Mouse (Mus musculus) lung, postnatal 10 days (tissue): ENCODE results near the gene 4930524B15Rik.
"Not testable (repeated sequence)": the region's sequence is repeated elsewhere in the genome, so short reads cannot be mapped to it uniquely, and the experiment has no call there.

Experiments
- DNase-seq: peaks from one replicate; pipeline ENCODE4 v3.0.0; 2021

4930524B15Rik gene

DNA sequence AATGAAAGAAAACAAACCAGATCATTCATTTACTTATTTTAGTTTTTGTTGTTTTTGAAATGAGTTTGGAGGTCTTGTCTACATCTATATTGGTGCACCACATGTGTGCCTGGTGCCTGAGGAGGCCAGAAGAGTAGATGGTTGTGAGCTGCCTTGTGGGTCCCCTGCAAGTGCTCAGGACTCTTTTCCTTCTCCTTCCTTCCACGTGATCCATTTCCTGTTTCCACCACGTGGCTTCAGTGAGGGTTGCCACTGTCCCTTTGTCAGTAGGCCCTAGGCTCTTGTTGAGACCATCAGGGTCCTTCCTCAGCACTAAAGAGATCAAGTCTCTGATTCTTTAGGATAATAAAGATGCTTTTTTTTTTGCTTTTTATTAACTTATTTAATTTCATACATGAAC lies 19.4 kb downstream of the 4930524B15Rik start:
- DNase-seq = no peak

DNA sequence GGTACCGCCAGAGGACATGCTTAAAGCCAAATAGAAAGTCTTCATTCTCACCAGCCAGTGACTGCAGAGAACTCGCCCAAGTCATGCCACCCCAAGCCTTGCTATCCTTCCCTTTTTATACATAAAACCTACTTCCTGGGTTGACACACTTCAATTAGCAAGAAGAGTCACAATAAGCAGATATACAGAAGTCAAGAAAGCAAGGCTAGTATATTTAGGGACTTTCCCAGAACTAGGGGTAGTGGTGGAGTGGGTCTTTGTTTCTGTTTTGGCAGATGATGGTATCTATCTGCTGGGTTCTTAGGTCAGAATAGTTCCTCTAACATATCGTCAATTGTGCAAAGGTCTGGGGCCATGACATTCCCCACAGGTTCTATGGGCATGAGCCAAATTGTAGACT lies 27.1 kb downstream of the 4930524B15Rik start:
- DNase-seq = no peak

DNA sequence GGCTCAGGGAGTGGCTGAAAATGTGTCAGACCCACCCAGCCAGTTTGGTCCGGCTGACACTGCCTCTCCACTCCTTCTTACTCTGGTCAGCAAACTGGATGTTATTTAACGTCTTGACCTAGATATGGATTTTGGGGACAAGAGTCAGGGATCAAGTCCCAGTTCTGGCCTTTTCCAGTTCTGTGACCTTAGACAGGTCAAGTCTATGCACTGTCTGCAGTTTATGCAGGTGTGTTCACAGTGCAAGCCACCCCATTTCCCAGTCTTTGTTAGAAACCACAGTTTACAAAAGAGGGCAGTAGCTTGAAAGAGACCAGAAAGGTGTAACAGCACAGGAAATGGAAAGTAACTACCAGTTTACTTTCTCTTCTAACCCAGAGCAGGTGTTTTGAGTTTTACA lies 34.3 kb downstream of the 4930524B15Rik start:
- no peak for DNase-seq

DNA sequence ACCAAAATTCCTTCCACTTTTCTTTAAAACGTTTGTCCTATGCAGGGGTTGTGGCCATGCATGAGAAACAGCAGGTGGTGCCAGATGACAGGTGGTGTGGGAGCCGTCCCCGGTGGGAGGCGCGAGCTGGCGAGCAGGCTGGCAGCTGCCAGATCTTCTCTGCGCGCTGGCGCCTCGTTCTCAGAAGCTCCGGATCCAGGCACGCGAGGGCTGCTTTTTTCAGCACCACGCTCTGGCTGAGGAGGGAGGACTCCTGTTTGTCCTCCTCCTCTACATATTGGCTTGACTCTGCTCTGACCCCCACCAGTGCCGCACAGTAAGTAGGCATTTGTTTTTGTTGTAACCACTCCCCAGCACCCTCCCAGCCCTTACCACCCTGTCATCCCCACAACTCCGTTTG lies 34.9 kb downstream of the 4930524B15Rik start, which contains the start of gene Nsg2:
TSS of gene Nsg2 (plus strand) at position 183 of the 400 bp plus-strand sequence.
- peak; percentile 73 for DNase-seq

DNA sequence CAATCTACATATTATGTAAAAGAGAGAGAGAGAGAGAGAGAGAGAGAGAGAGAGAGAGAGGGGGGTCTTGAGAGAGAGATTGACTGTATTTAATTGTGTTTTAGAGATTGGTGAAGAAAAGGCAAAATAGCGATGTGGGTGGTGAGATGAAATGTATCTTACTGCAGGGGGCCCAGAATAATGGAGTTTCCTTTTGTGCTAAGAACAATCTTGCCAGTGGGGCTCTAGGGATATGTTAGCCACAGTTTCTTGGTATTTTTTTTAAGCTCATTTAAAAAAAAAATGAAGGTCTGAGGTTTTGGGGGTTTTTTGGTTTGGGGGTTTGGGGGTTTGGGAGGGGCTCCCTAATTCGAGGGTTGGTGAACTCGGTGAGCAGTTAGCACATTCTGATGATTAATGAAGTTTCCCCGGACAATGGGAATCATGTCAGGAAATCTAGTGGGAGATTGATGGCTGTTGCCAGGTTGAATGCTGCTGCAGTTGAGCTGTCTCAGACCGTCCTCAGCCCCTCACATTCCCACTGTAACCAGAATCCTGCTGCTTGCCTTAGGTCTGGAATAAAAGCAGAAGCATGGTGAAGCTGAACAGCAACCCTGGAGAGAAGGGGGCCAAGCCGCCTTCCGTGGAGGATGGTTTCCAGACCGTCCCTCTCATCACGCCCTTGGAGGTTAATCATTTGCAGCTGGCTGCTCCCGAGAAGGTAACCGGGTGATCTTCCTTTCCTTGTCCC lies 36.0 kb downstream of the 4930524B15Rik start:
- no peak for DNase-seq

DNA sequence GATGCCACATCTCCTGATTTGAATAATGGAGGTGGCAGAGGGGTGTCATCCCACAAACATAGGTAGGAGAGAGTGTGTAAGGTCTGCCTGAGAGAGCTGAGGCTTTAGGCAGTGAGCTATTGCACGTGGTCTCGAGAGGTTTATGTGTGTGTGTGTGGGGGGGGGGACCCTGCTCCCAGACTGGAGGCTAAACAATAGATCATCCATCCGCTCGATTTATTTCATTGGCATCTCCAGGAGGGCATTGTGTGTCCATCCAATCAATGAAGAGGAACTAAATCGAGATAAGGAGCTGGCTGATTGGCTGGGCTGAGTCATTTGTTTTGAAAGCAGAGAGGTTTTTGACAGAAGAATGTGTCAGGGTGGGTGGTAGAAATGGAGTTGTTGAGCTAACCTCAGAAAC lies 37.3 kb downstream of the 4930524B15Rik start:
- DNase-seq = no peak

DNA sequence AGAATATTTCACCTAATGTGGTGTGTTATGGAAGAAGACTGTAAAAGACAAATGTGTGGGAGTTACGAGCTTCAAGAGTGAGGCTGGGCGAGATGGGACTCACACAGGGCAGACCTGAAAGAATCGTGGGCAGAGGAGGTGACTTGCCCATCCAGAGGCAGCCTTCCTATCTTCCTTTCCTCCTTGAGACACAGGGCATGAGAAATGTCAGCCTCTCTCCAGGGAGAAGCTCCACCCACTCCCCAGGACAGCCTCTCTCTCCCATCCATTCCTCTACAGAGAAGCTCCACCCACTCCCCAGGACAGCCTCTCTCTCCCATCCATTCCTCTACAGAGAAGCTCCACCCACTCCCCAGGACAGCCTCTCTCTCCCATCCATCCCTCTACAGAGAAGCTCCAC lies 42.7 kb downstream of the 4930524B15Rik start:
- not testable (repeated sequence) for DNase-seq

DNA sequence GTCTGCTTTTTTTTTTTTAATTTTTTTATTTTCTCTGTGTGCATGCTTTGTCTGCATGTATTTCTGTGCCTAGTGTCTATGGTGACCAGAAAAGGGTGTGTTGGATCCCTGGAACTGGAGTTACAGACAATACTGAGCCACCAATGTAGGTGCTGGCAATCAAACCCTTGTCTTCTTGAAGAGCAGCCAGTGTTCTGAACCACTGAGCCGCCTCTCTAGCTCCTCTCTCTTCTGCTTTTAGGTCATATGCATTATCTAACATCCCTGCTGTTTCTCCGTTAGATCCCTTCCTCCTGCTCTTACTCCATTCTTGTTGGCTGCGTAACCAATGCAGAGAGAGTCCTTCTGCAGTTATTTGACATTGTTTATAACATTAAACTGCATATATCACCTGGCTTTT lies 43.5 kb downstream of the 4930524B15Rik start:
- DNase-seq = no peak

DNA sequence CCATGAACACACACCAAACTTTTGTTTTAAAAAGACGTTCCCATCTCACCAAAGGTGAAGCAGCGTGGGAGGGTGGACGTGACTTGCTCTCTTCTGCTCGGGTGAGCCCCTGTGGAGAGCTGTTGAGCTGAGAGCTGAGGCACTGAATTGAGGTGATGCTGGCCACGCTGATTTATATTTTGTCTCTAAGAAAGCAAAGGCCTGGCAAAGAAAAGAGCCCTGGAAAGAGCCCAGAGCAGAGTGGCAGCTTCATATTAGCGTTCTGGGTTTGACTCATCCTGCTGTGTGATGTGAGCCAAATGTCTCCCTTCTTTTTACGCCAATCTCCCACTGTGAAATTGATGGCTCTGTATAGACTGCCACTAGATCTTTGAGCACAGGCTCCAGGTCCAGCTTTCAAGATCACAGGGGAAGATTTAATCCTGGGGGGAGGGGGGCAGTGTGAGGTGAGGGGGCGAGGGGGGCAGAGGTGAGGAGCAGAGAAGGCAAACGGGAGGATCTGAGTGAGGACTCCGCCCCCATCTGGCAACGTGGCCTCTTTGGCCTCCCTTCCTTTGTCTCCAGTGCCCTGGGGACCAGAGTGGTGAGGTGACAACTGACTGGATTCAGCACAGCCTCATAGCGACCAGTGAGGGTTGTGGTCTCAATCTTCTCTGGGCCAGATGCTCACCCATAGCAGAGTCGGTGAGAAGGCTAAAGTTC lies 44.7 kb downstream of the 4930524B15Rik start:
- DNase-seq = peak; percentile 24

DNA sequence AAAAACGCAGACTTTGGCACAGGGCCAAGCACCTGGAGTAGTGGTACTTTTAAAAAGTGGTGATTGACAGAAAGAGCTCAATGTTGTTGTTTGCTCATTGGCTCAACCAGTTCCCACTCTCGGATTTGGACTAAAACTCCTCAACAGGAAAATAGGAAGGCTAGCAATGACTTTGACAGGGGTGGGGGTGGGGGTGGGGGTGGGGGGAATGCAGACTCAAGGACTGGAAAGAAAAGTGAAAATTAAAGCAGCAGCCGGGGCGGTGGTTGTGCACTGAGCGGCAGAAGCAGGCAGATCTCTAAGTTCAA lies 45.2 kb downstream of the 4930524B15Rik start:
- no peak for DNase-seq

DNA sequence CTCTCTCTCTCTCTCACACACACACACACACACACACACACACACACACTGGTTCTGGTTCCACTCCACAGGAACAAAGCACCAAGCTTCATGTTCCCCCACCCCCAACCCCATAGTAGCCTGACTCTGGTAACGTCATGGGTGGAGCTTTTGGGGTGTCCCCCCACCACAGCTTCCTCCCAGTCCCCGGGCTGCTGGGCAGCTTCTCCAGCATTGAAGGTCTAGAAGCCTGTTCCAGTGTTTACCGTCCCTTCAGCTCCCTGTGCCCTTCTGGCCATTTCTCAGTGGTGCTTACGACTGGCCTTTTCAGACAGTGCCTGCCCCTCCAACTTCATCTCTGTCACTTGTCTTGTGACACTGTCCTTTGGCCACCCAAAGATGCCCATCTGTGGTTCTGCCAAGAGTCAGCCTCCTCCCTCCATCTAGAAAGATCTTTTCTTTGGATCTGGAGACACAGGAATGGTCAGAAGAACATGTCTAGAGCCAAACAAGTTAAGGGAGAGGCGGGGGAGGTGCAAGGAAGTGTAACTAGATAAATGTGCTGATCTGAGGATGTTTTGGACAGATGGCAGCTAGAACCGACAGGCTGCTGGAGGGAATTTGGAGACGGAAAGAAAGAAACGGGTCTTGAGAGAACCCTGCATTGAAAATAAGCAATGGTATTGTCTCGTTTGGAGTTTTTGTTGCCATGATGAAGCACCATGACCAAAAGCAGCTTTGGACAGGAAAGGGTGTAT lies 46.6 kb downstream of the 4930524B15Rik start:
- DNase-seq = peak; percentile 56

DNA sequence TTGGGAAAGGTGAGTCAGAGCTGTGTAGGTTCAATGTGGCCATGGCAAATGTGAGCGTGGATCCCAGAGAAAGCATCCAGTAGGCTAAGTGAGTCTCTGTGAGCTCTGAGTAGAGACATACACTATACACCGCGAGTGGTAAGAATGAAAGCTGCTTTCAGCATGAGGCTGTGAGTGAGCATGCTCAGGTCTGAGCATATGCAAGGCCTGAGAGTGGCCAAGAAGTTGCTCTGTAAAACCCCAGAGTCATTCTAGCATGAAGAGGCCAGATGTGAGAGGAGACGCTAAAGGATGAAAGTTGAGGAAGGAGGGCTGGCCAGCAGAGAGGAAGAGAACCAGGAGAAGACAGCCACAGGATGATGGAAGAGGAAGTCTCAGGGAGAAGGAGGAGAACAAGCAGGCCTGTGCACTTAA lies 47.6 kb downstream of the 4930524B15Rik start:
- no peak for DNase-seq

DNA sequence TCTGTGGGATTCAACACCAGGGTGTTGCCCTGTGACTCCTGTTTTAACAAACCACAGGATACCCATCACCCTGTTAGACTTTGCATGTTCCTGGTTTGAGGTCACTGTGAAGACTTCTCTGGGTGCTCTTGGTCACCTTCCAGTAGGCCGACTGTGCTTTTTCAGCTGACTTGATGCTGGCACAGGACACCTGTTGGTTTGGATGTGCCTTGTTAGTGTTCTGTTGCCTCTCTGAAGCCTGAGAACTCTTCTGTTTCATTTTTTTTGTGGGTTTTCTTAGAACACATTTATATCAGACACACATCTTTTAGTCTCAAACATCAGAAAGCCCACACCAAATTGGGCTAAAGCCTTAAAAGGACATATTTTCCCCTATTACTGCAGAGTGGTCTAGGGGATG lies 48.2 kb downstream of the 4930524B15Rik start:
- DNase-seq = no peak

DNA sequence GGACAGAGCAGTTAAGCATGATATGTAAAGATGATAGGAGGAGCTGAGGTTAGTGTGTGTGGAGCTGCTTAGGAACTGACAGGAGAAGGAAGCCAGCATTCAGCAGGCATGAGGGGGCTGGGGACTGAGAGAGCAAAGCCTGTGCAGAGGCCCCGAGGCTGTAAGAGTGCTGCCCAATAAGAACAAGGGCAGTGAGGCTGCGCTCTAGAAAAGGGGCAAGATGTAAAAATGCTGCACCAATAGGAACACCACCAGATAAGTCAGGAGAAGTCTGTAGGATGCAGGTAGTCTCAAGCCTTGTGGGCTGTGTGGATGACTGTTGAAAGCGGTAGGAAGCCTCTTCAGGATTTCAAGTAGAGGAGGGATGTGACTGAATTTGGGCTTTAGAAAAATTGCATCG lies 52.8 kb downstream of the 4930524B15Rik start:
- DNase-seq = no peak

DNA sequence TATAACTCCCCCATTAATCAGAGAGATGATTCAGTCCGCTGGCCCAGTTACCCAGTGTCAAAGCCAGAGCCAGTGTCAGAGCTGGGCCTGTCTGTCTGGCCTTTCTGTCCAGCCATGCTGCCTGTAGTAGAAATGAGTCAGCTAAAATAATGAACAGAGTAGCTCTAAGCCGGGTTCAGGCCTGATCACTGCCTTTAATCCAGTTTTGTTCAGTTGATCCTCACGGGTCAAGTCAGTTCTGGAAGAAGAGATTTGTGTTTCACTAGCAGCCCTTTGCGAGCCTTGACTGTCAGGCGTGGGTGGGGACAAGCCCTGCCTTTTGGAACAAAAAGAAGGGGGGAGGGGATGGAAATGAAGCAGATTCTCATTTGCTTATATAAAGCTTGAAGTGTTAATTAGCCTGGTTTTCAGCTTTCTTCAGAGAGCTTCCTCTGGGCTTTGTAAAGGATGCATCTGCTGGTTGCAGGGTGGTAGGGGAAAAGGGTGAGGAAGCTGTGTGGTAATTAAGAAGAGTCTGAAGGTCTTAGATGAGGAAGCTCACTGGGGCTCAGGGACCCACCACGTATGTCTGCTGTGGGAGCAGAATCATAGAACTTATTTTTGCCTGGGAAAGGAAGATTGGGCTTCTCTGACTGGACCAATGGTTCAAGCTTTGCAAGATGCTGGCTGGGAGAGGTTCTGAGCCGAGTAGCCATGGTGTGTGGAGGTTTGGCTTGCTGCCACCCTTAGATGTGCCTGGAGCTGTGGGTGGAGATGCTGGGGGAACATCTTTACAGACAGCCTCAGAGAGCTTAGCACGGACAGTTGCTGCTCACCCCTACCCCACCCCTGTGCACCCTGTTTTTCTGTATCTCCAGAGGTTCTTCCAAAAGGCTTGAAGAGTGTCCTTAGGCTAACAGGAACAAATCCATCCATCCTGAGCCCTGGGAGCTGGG lies 54.9 kb downstream of the 4930524B15Rik start:
- peak; percentile 37 for DNase-seq

DNA sequence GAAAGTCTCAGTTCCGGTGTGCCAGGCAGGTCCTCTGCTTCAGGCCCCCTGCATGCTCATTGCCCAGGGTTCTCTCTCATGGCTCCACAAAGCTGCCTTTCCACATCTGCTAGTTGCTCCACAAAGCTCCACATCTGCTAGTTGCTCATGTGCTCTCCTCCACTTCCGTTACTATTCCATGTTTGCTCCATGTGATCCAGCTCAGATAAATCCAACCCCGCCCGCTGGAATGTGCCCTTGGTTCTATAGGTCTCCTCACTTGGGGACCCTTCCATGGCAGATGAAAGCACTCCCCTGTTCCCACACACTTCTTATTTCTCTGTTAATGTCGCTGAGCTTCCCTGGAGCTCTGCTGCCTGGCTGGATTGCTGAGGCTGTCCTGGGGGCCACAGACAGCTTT lies 61.2 kb downstream of the 4930524B15Rik start:
- no peak for DNase-seq

DNA sequence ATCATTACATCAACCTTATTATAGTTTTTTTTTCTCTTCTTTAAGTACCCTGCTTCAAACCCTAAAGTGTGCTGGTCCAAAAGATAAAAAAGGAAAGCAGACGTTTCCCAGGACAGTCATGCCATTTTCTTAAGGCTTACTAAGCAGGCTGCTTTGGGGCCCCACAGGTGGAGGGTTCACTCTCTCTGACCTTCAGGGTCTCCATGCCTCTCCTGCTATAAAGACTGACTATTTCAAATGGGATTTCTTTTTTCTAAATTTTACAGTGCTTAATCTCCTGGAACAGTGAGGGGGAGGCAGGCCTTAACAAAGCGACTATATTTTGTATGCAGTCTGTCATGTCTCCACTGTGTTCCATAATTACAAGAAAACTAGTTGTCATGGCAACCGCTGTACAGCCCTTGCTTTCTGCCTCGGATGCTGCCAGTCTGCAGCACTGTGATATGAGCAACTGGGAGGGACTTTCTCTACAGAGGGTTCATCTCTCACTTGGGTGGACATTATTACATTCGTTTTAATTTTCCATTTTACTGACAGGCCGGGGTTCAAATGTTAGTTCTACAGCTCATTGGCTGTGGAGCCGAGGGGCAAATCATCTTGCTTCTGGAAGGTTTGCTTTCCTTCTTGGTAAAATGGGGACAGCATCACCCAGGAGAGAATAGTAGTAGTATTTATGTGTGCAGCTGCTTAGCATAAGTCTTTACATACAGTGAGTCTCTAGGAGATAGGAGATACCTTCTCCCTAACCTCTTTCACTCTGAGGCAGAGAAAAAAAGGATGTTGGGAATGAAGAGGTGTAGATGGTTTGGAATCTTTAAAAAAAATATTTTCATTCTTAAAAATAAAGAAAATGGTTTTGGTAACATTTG lies 62.3 kb downstream of the 4930524B15Rik start:
- DNase-seq = no peak

DNA sequence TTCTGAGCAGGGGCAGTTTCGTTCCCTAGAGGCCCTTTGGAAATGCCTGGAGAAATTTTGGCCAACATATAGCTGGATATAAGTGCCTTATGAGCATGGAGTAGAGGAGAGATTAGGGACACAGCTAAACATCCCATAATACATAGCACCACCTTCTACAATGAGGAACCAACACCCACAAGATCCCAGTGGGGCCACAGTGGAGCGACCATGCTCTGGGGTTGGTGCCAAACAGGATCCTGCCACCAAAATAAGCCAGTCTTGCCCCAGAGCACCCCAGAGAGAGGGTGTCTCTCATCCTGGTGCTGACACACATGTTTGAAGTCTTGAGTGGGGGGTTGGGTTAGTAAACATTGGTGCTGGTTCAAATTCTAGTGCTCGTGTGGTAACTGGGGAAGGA lies 63.2 kb downstream of the 4930524B15Rik start:
- DNase-seq = no peak
